Mouse (Mus musculus) brain, embryonic 14.5 days (tissue): ENCODE data around the gene Npnt.

Experiments used
- CTCF ChIP-seq: fragments of 200-500 bp; IDR thresholded peaks from 2 replicates; pipeline ENCODE4 v1.5.1; 2012; ENCODE audit warnings: inconsistent platforms, mild to moderate bottlenecking, moderate library complexity, borderline replicate concordance; ENCODE audit not compliant: insufficient read depth, insufficient read length; ENCODE audit errors: extremely low read depth
- POLR2A ChIP-seq: fragments of 200-500 bp; IDR thresholded peaks from 2 replicates; pipeline ENCODE4 v1.6.1; 2012; ENCODE audit warnings: mild to moderate bottlenecking, inconsistent platforms, borderline replicate concordance; ENCODE audit not compliant: poor library complexity, insufficient read depth, insufficient read length, severe bottlenecking; ENCODE audit errors: extremely low read depth

DNA sequence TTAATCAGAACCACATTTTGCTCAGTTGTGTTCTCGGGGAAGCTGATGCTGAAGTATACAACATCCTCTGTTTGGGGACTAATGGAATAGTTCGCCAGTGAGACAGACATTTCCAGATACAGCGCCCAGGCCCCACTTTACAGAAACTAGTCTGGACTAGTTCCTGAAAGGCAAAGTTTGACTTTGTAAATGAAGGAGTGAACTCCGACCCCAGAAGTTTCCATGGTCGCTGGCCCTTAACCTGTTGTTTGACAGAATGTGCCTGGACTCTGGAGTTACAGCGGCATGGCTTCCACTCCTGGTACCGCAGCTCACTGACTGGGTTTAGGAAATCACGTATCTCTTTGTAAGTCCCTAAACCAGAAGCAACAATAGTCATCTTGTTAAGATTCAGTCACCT lies 89.3 kb downstream of the Npnt start:
- TF ChIP-seq CTCF (no peak), POLR2A (no peak)
